Mouse (Mus musculus): ENCODE results near the gene Ddi2. TPM values are rescaled to one million over a fixed set of nuclear protein-coding genes. Genes with fewer than 3 reads are reported as not detected.
A peak's percentile ranks its signal among the peaks of the same experiment; 100 is the strongest.

The Ddi2 gene
- polyA plus RNA-seq, 1 experiment, result 15.6 TPM

- no peak for DNase-seq
- TF ChIP-seq CTCF (IDR thresholded peaks at IDR 0.05; ENCODE audit: borderline replicate concordance, control insufficient read depth, extremely low read depth, insufficient read depth, low read length, poor library complexity) (no peak), POLR2A (IDR thresholded peaks at IDR 0.05; ENCODE audit: control insufficient read depth, extremely low read depth, insufficient read depth, low read length, poor library complexity) (no peak)
- Histone ChIP-seq H3K4me3 (ENCODE audit: control insufficient read depth, insufficient read depth, low read length) (no peak overlapping the region), H3K27ac (ENCODE audit: control insufficient read depth, insufficient read depth, low read length) (no peak overlapping the region), H3K27me3 (ENCODE audit: control insufficient read depth, insufficient read depth, low read length) (no peaks in the 10 kb centered on the region), H3K4me1 (replicated peaks; ENCODE audit: control insufficient read depth, insufficient read depth, low read length) (peaks cover 10% of the 10 kb centered on the region), H3K36me3 (ENCODE audit: control insufficient read depth, insufficient read depth, low read length) (no peaks in the 10 kb centered on the region)
- 55% methylated on average over 6 of the region's 6 CpGs for WGBS
These were observed 1.3 kb downstream of the Ddi2 start for GRCm38 (mm10) chr4:141721961-141722360.

GRCm38 (mm10) chr4:141720761-141721523 lies 2.3 kb downstream of the Ddi2 start:
- DNase-seq, result no peak
- no peak for TF ChIP-seq POLR2A (IDR thresholded peaks at IDR 0.05; ENCODE audit: control insufficient read depth, extremely low read depth, insufficient read depth, low read length, poor library complexity)
- no peak for TF ChIP-seq CTCF (IDR thresholded peaks at IDR 0.05; ENCODE audit: borderline replicate concordance, control insufficient read depth, extremely low read depth, insufficient read depth, low read length, poor library complexity)
- Histone ChIP-seq H3K4me3 (ENCODE audit: control insufficient read depth, insufficient read depth, low read length) (no peak overlapping the region), H3K36me3 (ENCODE audit: control insufficient read depth, insufficient read depth, low read length) (no peaks in the 10 kb centered on the region), H3K27me3 (ENCODE audit: control insufficient read depth, insufficient read depth, low read length) (no peaks in the 10 kb centered on the region), H3K27ac (ENCODE audit: control insufficient read depth, insufficient read depth, low read length) (0 out of 2 replicates have a peak overlapping the region, but pooled peaks have one; percentile 23), H3K4me1 (replicated peaks; ENCODE audit: control insufficient read depth, insufficient read depth, low read length) (peaks cover 10% of the 10 kb centered on the region)
- WGBS, result 40% methylated on average over 6 of the region's 6 CpGs

- Histone ChIP-seq H3K27me3 (ENCODE audit: control insufficient read depth, insufficient read depth, low read length) (no peaks in the 10 kb centered on the region), H3K4me3 (ENCODE audit: control insufficient read depth, insufficient read depth, low read length) (no peak overlapping the region), H3K4me1 (replicated peaks; ENCODE audit: control insufficient read depth, insufficient read depth, low read length) (peaks cover 10% of the 10 kb centered on the region), H3K36me3 (ENCODE audit: control insufficient read depth, insufficient read depth, low read length) (no peaks in the 10 kb centered on the region), H3K27ac (ENCODE audit: control insufficient read depth, insufficient read depth, low read length) (no peak overlapping the region)
- WGBS, result 83% methylated on average over 1 of the region's 1 CpGs
- DNase-seq, result no peak
- no peak for TF ChIP-seq CTCF (IDR thresholded peaks at IDR 0.05; ENCODE audit: borderline replicate concordance, control insufficient read depth, extremely low read depth, insufficient read depth, low read length, poor library complexity)
- no peak for TF ChIP-seq POLR2A (IDR thresholded peaks at IDR 0.05; ENCODE audit: control insufficient read depth, extremely low read depth, insufficient read depth, low read length, poor library complexity)
These were observed 3.9 kb downstream of the Ddi2 start for GRCm38 (mm10) chr4:141719304-141719703.

GRCm38 (mm10) chr4:141717633-141718032 lies 5.6 kb downstream of the Ddi2 start:
- Histone ChIP-seq H3K4me1 (replicated peaks; ENCODE audit: control insufficient read depth, insufficient read depth, low read length) (peaks cover 7% of the 10 kb centered on the region; the same call in 1 of the 2 replicates), H3K27ac (ENCODE audit: control insufficient read depth, insufficient read depth, low read length) (no peak overlapping the region), H3K4me3 (ENCODE audit: control insufficient read depth, insufficient read depth, low read length) (no peak overlapping the region), H3K36me3 (ENCODE audit: control insufficient read depth, insufficient read depth, low read length) (peaks cover 6% of the 10 kb centered on the region), H3K27me3 (ENCODE audit: control insufficient read depth, insufficient read depth, low read length) (no peaks in the 10 kb centered on the region)
- no peak for DNase-seq
- 96% methylated on average over 4 of the region's 4 CpGs for WGBS
- TF ChIP-seq CTCF (IDR thresholded peaks at IDR 0.05; ENCODE audit: borderline replicate concordance, control insufficient read depth, extremely low read depth, insufficient read depth, low read length, poor library complexity) (no peak), POLR2A (IDR thresholded peaks at IDR 0.05; ENCODE audit: control insufficient read depth, extremely low read depth, insufficient read depth, low read length, poor library complexity) (no peak)

GRCm38 (mm10) chr4:141715027-141715426 lies 8.2 kb downstream of the Ddi2 start:
- no peak for DNase-seq
- WGBS, result 89% methylated on average over 2 of the region's 2 CpGs
- no peak overlapping the region for H3K27ac ChIP-seq (ENCODE audit: control insufficient read depth, insufficient read depth, low read length)
- H3K4me1 ChIP-seq (replicated peaks; ENCODE audit: control insufficient read depth, insufficient read depth, low read length), result no peaks in the 10 kb centered on the region; the same call in 1 of the 2 replicates
- H3K27me3 ChIP-seq (ENCODE audit: control insufficient read depth, insufficient read depth, low read length), result no peaks in the 10 kb centered on the region
- TF ChIP-seq POLR2A (IDR thresholded peaks at IDR 0.05; ENCODE audit: control insufficient read depth, extremely low read depth, insufficient read depth, low read length, poor library complexity) (no peak), CTCF (IDR thresholded peaks at IDR 0.05; ENCODE audit: borderline replicate concordance, control insufficient read depth, extremely low read depth, insufficient read depth, low read length, poor library complexity) (no peak)
- H3K4me3 ChIP-seq (ENCODE audit: control insufficient read depth, insufficient read depth, low read length), result no peak overlapping the region
- H3K36me3 ChIP-seq (ENCODE audit: control insufficient read depth, insufficient read depth, low read length), result peaks cover 14% of the 10 kb centered on the region

- Histone ChIP-seq H3K36me3 (ENCODE audit: control insufficient read depth, insufficient read depth, low read length) (peaks cover 23% of the 10 kb centered on the region), H3K27me3 (ENCODE audit: control insufficient read depth, insufficient read depth, low read length) (no peaks in the 10 kb centered on the region), H3K4me3 (ENCODE audit: control insufficient read depth, insufficient read depth, low read length) (no peak overlapping the region), H3K4me1 (replicated peaks; ENCODE audit: control insufficient read depth, insufficient read depth, low read length) (no peaks in the 10 kb centered on the region; the same call in 1 of the 2 replicates), H3K27ac (ENCODE audit: control insufficient read depth, insufficient read depth, low read length) (no peak overlapping the region)
- no peak for DNase-seq
- TF ChIP-seq POLR2A (IDR thresholded peaks at IDR 0.05; ENCODE audit: control insufficient read depth, extremely low read depth, insufficient read depth, low read length, poor library complexity), result no peak
- TF ChIP-seq CTCF (IDR thresholded peaks at IDR 0.05; ENCODE audit: borderline replicate concordance, control insufficient read depth, extremely low read depth, insufficient read depth, low read length, poor library complexity), result no peak
- WGBS, result 41% methylated on average over 5 of the region's 5 CpGs
These were observed 9.5 kb downstream of the Ddi2 start for GRCm38 (mm10) chr4:141713598-141714142.
